1 mouse cellular context compared by ENCODE assay signal in the genomic region with DNA sequence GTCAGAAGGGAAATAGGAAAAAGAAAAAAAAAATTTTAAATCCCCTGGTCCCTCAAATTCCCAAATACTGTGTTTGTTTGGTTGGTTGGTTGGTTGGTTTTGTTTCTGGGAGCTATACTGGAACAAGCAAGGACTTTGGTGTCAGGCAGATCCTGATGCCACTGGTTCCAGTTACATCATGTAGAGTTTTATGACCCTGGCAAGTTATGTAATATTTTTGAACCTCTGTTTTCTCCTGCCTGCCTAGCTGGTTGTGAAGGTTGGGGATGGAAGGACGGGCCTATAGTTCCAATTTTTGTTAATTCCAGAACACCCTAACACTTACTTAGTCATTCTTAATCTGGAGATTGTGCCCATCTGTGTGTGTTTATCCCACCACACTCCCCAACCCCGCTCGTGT.
TF ChIP-seq lines count a peak whose summit lies in the region.

No protein-coding gene starts in this region.

TF ChIP-seq in CH12.LX, 34 proteins besides CTCF, POLR2A, EP300 and RAD21 (continued from another document):
- TF ChIP-seq JUND (conservative IDR thresholded peaks at IDR 0.05; ENCODE audit: low read depth, low read length) = no peak
- TF ChIP-seq KAT2A (IDR thresholded peaks at IDR 0.05; ENCODE audit: insufficient replicate concordance, low read length) = no peak
- TF ChIP-seq MAZ (IDR thresholded peaks at IDR 0.05; ENCODE audit: low read depth, low read length) = no peak
- TF ChIP-seq NELFE (IDR thresholded peaks at IDR 0.05; ENCODE audit: low read depth, low read length) = no peak
- no peak for TF ChIP-seq GABPA (IDR thresholded peaks at IDR 0.05; ENCODE audit: insufficient replicate concordance, low read depth, low read length)
- no peak for TF ChIP-seq SMC3 (IDR thresholded peaks at IDR 0.05; ENCODE audit: low read depth, low read length)
- no peak for TF ChIP-seq SIN3A (IDR thresholded peaks at IDR 0.05; ENCODE audit: low read length)
- no peak for TF ChIP-seq USF2 (conservative IDR thresholded peaks at IDR 0.05; ENCODE audit: low read depth, low read length)
- no peak for TF ChIP-seq MXI1 (IDR thresholded peaks at IDR 0.05; ENCODE audit: low read depth, low read length)
